Mouse (Mus musculus): Measurements from ENCODE around the gene Copz2. TPM values are rescaled to one million over a fixed set of nuclear protein-coding genes. Genes with fewer than 3 reads are reported as not detected.

Gene Copz2
- polyA plus RNA-seq, 1 experiment: 10.6 TPM

DNA sequence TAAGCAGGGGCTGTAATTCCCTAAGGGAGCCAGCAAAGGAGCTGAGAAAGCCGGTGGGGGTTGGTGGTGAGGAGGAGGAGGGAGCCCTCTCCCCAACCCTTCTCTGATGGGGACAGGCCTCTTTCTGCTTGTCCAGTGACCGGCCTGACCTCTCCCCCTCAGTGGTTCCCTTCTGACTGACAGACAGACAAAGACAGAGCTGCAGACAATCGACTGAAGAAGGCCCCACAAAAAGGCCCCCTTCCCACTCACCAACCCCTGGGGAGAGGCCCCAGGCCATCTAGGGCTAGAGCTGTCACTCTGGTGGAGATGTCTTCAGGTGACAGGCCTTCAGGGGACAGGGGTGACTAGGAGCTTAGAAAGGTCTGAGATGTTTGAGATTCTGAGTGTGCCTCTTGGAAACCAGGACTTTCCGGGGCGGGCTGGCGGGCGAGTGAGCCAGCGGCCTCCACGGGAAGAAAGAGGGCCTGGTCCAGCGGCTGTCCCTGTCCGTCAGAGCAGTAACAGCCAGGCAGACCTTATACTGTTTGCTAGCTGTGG lies 24.0 kb downstream of the Copz2 start:
- TF ChIP-seq POLR2A (IDR thresholded peaks at IDR 0.05; ENCODE audit: low read depth, low read length) (no peak), CTCF (IDR thresholded peaks at IDR 0.05; ENCODE audit: extremely low read depth, insufficient read depth, insufficient read length, insufficient replicate concordance) (no peak)
- Histone ChIP-seq H3K27ac (ENCODE audit: insufficient read depth, low read length) (no peak overlapping the region), H3K4me3 (ENCODE audit: extremely low read depth, insufficient read depth, insufficient read length) (no peak overlapping the region), H3K36me3 (ENCODE audit: control insufficient read depth, insufficient read depth, low read length) (no peaks in the 10 kb centered on the region), H3K4me1 (ENCODE audit: control insufficient read depth, insufficient read depth, insufficient read length) (no peaks in the 10 kb centered on the region), H3K27me3 (ENCODE audit: control insufficient read depth, insufficient read depth, low read length) (peaks cover 10% of the 10 kb centered on the region)
- no peak for DNase-seq (ENCODE audit: low read depth in 1 of 2, low spot score in 2 of 2)
- WGBS: 55% methylated on average over 11 of the region's 11 CpGs

DNA sequence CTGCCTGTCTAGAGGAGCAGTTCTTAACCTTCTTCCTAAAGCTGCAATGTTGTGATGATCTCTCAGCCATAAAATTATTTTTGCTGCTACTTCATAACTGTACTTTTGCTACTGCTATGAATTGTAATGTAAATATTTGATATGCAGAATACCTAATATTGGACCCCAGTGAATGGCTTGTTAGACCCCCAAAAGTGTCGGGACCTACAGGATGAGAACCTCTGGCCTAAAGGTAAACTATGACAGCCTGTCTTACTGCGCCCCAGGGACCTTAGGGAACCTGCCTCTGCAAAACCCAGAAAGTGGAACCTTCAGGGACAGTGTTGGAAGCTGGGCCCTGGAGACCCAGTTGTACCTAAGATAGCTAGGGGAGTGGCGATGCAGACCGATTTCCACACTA lies 25.6 kb downstream of the Copz2 start:
- no peak overlapping the region for H3K4me3 ChIP-seq (ENCODE audit: extremely low read depth, insufficient read depth, insufficient read length)
- 39% methylated on average over 4 of the region's 4 CpGs for WGBS
- H3K36me3 ChIP-seq (ENCODE audit: control insufficient read depth, insufficient read depth, low read length): no peaks in the 10 kb centered on the region
- H3K4me1 ChIP-seq (ENCODE audit: control insufficient read depth, insufficient read depth, insufficient read length): no peaks in the 10 kb centered on the region
- peaks cover 10% of the 10 kb centered on the region for H3K27me3 ChIP-seq (ENCODE audit: control insufficient read depth, insufficient read depth, low read length)
- H3K27ac ChIP-seq (ENCODE audit: insufficient read depth, low read length): no peak overlapping the region
- DNase-seq (ENCODE audit: low read depth in 1 of 2, low spot score in 2 of 2): no peak
- TF ChIP-seq POLR2A (IDR thresholded peaks at IDR 0.05; ENCODE audit: low read depth, low read length) (no peak), CTCF (IDR thresholded peaks at IDR 0.05; ENCODE audit: extremely low read depth, insufficient read depth, insufficient read length, insufficient replicate concordance) (no peak)

DNA sequence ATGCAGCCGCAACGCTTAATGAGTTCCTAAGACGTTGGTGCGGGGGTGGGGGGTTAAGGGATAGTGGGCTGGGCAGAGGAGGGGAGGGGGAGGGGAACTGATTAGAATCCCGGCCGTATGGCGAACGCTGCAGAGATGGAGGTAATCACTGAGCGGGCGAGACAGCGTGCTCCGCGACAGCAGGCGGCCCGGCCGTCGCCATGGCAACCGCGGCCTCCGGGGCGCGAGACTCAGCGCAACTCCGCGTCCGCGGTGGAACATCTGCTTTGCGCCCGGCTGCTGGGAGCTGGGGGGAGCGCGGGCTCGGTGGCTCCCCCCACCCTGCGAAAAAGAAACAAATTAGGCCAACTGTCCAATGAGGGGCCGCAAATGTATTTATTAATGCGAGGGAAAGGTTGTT lies 26.1 kb downstream of the Copz2 start:
- Histone ChIP-seq H3K27ac (ENCODE audit: insufficient read depth, low read length) (no peak overlapping the region), H3K4me1 (ENCODE audit: control insufficient read depth, insufficient read depth, insufficient read length) (no peaks in the 10 kb centered on the region), H3K27me3 (ENCODE audit: control insufficient read depth, insufficient read depth, low read length) (peaks cover 10% of the 10 kb centered on the region), H3K4me3 (ENCODE audit: extremely low read depth, insufficient read depth, insufficient read length) (no peak overlapping the region), H3K36me3 (ENCODE audit: control insufficient read depth, insufficient read depth, low read length) (no peaks in the 10 kb centered on the region)
- 2% methylated on average over 35 of the region's 35 CpGs for WGBS
- DNase-seq (ENCODE audit: low read depth in 1 of 2, low spot score in 2 of 2): peak; percentile 15 to 37
- TF ChIP-seq POLR2A (IDR thresholded peaks at IDR 0.05; ENCODE audit: low read depth, low read length): no peak
- no peak for TF ChIP-seq CTCF (IDR thresholded peaks at IDR 0.05; ENCODE audit: extremely low read depth, insufficient read depth, insufficient read length, insufficient replicate concordance)

DNA sequence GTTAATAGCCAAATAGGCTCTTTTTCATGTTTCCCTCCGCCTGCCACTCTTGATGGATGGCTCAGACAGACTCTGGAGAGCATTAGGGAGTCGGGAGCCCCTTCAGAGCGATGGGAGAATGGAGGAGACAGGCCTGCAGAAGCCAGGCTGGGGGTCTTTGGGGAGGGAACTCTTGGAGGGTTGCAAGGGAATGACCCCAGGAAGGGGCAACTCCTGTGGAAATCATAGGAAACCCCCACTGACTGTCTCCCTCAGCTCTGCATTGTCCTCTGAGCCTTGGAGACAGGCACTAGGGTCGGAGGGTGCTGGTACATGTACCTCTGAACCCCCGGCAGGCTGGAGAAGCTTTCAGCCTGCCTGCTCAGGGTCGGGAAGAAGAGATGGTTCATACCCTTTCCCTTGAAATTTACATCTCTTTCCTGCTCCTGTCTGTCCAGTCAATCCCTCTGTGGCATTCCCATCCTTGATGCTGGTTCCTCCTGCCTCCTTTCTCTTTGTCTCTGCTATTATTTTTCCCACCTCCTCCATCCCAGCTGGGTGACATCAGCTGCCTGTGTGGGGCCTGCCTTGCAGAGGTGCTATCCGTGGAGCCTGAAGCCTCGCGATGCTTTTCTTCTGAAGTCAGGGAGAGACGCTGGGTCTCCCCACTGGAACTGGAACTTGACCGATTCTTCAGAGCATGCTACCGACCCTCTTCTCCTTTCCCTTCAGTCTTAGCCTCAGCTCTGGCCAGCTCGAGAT lies 26.8 kb downstream of the Copz2 start:
- Histone ChIP-seq H3K27ac (ENCODE audit: insufficient read depth, low read length) (no peak overlapping the region), H3K36me3 (ENCODE audit: control insufficient read depth, insufficient read depth, low read length) (no peaks in the 10 kb centered on the region), H3K4me1 (ENCODE audit: control insufficient read depth, insufficient read depth, insufficient read length) (no peaks in the 10 kb centered on the region), H3K27me3 (ENCODE audit: control insufficient read depth, insufficient read depth, low read length) (peaks cover 10% of the 10 kb centered on the region), H3K4me3 (ENCODE audit: extremely low read depth, insufficient read depth, insufficient read length) (no peak overlapping the region)
- 69% methylated on average over 13 of the region's 13 CpGs for WGBS
- no peak for DNase-seq (ENCODE audit: low read depth in 1 of 2, low spot score in 2 of 2)
- TF ChIP-seq CTCF (IDR thresholded peaks at IDR 0.05; ENCODE audit: extremely low read depth, insufficient read depth, insufficient read length, insufficient replicate concordance) (no peak), POLR2A (IDR thresholded peaks at IDR 0.05; ENCODE audit: low read depth, low read length) (no peak)

DNA sequence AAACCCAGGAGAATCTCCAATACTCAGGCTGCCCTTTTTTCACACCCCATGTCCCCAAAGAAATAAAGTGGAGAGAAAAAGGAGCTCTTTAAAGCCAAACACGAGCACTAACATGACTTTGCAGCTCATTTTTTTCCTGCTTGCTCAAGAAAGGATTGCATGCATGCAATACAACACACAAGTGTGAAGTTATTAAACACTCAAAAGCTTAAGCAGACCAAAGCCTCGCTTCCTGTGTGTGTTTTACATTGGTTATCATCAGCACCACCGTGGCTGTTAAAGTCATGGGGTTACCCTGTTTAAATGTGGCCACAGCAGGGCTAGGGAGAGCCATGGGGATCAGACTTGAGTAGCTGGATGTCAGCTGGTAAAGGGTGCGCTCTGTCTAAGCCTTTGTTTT lies 27.4 kb downstream of the Copz2 start:
- Histone ChIP-seq H3K36me3 (ENCODE audit: control insufficient read depth, insufficient read depth, low read length) (no peaks in the 10 kb centered on the region), H3K27me3 (ENCODE audit: control insufficient read depth, insufficient read depth, low read length) (peaks cover 10% of the 10 kb centered on the region), H3K27ac (ENCODE audit: insufficient read depth, low read length) (no peak overlapping the region), H3K4me3 (ENCODE audit: extremely low read depth, insufficient read depth, insufficient read length) (no peak overlapping the region), H3K4me1 (ENCODE audit: control insufficient read depth, insufficient read depth, insufficient read length) (no peaks in the 10 kb centered on the region)
- 46% methylated on average over 4 of the region's 4 CpGs for WGBS
- TF ChIP-seq CTCF (IDR thresholded peaks at IDR 0.05; ENCODE audit: extremely low read depth, insufficient read depth, insufficient read length, insufficient replicate concordance) (no peak), POLR2A (IDR thresholded peaks at IDR 0.05; ENCODE audit: low read depth, low read length) (no peak)
- no peak for DNase-seq (ENCODE audit: low read depth in 1 of 2, low spot score in 2 of 2)

DNA sequence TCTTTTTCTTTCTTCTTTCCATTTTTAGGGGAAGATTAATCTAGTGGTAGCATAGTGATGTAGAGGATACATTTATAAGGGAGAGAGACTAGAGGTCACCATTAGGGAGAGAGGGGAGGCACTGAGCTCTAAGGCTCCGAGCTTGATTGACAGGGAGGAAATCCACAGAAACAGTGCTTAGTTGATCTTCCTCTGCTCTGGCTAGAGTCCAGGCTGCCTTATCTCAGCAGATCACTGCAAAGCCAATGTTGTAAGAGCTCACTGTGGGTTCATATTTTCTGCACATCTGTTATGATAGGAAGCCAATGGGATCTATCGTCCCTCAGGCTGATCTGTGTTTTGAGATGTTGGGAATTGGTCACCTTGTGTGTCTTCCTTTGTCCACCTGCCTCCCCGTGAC lies 29.0 kb downstream of the Copz2 start:
- TF ChIP-seq CTCF (IDR thresholded peaks at IDR 0.05; ENCODE audit: extremely low read depth, insufficient read depth, insufficient read length, insufficient replicate concordance) (no peak), POLR2A (IDR thresholded peaks at IDR 0.05; ENCODE audit: low read depth, low read length) (no peak)
- peaks cover 10% of the 10 kb centered on the region for H3K27me3 ChIP-seq (ENCODE audit: control insufficient read depth, insufficient read depth, low read length)

DNA sequence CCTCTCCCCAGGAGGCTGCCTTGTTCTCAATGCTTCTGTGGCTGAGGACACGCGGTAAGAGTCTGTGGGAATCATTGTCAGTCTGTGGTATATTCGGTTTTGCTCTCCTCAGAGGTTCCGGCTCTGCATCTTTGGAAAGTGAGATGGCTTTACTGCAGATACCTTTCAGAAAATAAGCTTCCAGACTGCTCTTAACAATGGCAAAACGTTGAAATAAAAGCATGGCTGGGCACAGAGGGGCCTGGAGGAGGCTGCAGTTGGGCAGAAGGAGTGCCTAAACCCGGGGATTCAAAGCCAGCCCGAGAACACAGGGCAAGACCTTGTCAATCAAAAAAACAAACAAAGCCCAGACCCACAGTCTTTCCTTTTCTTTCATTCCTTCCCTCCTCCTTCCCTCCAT lies 29.7 kb downstream of the Copz2 start:
- Histone ChIP-seq H3K27ac (ENCODE audit: insufficient read depth, low read length) (no peak overlapping the region), H3K27me3 (ENCODE audit: control insufficient read depth, insufficient read depth, low read length) (peaks cover 8% of the 10 kb centered on the region), H3K4me1 (ENCODE audit: control insufficient read depth, insufficient read depth, insufficient read length) (no peaks in the 10 kb centered on the region), H3K4me3 (ENCODE audit: extremely low read depth, insufficient read depth, insufficient read length) (no peak overlapping the region), H3K36me3 (ENCODE audit: control insufficient read depth, insufficient read depth, low read length) (no peaks in the 10 kb centered on the region)
- no peak for DNase-seq (ENCODE audit: low read depth in 1 of 2, low spot score in 2 of 2)
- TF ChIP-seq CTCF (IDR thresholded peaks at IDR 0.05; ENCODE audit: extremely low read depth, insufficient read depth, insufficient read length, insufficient replicate concordance): no peak
- TF ChIP-seq POLR2A (IDR thresholded peaks at IDR 0.05; ENCODE audit: low read depth, low read length): no peak
- 21% methylated on average over 7 of the region's 7 CpGs for WGBS

More for the DNA sequence above, 29.0 kb downstream of the Copz2 start:
- 11% methylated on average over 3 of the region's 3 CpGs for WGBS
- no peak for DNase-seq (ENCODE audit: low read depth in 1 of 2, low spot score in 2 of 2)
- no peaks in the 10 kb centered on the region for H3K4me1 ChIP-seq (ENCODE audit: control insufficient read depth, insufficient read depth, insufficient read length)
- no peaks in the 10 kb centered on the region for H3K36me3 ChIP-seq (ENCODE audit: control insufficient read depth, insufficient read depth, low read length)
- no peak overlapping the region for H3K27ac ChIP-seq (ENCODE audit: insufficient read depth, low read length)
- H3K4me3 ChIP-seq (ENCODE audit: extremely low read depth, insufficient read depth, insufficient read length): no peak overlapping the region

Data from spleen, adult 2 months (tissue).